Mouse (Mus musculus): ENCODE results near the gene Cstad.

- no peak for TF ChIP-seq POLR2A (IDR thresholded peaks at IDR 0.05; ENCODE audit: control insufficient read depth, low read depth, low read length)
- TF ChIP-seq CTCF (IDR thresholded peaks at IDR 0.05; ENCODE audit: control insufficient read depth, insufficient read depth, insufficient replicate concordance, low read depth, low read length) = no peak
Measured at GRCm38 (mm10) chr2:30556495-30556894, 38.3 kb upstream of the Cstad start.
